Mouse (Mus musculus): ENCODE results near the gene 2810408A11Rik. TPM values are rescaled to one million over a fixed set of nuclear protein-coding genes. Genes with fewer than 3 reads are reported as not detected.

The 2810408A11Rik gene
- polyA plus RNA-seq, 1 experiment from 2014 or later, result 12.6 TPM

DNA sequence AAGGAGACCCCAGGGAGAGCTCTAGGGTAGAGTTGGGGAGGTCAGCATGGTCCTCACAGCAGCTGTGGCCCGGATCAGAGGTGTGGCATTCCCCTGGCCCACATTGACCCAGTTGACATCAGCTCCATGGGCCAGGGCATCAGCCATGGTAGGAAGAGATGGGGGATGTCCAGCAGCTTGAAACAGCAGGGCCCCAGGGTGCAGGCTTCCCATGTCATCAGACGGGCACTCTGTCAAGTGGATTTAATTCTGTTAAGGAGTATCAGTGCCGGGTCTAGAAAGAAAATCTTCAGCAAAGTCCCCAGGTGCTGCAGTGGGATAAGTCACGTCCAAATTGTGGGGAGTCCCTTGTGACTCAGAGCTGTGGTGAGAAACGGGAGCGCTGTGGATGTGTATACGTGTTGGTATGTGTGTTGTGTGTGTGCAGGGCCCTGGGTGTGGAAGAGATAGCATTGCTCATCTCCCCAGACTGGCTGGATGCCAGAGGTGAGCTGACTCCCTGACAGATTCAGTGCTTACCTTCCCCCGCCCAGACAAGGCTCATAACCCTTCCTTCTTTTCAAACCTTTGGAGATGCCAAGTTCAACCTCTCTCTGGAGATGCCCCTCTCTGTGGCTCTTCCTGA, 17.1 kb downstream of the 2810408A11Rik start:
- H3K36me3 ChIP-seq, result no peaks in the 10 kb centered on the region
- no peaks in the 10 kb centered on the region for H3K9me3 ChIP-seq (replicated peaks)
- H3K4me1 ChIP-seq, result peaks cover 40% of the 10 kb centered on the region
- H3K27me3 ChIP-seq, result no peaks in the 10 kb centered on the region
- no peak overlapping the region for H3K4me3 ChIP-seq (replicated peaks)
- ATAC-seq (replicated peaks; ENCODE audit: low FRiP score), result no peak
- no peak overlapping the region for H3K4me2 ChIP-seq
- 87% methylated on average over 8 of the region's 8 CpGs for WGBS
- H3K27ac ChIP-seq, result peak overlapping the region; percentile 32; the same call in 1 of the 2 replicates
- no peak overlapping the region for H3K9ac ChIP-seq

DNA sequence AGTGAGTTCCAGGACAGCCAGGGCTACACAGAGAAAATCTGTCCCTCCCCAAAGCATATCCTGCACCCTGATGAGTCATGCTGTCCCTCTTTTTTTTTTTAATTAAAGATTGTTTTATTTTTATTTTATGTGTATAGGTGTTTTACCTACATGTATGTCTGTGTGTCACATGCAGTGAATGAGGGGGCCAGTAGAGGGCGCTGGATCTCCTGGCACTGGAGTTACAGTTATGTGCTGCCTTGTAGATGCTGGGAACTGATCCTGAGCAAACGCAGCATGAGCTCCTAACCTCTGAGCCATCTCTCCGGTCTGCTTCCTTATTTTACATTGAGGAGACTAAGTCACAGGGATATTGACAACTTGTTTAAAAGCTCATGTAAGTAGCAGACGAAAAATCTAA, 17.7 kb downstream of the 2810408A11Rik start:
- H3K4me1 ChIP-seq, result peaks cover 45% of the 10 kb centered on the region
- no peaks in the 10 kb centered on the region for H3K36me3 ChIP-seq
- H3K9ac ChIP-seq, result no peak overlapping the region
- H3K4me2 ChIP-seq, result no peak overlapping the region
- no peak overlapping the region for H3K27ac ChIP-seq
- 68% methylated on average over 4 of the region's 4 CpGs for WGBS
- no peak overlapping the region for H3K4me3 ChIP-seq (replicated peaks)
- H3K9me3 ChIP-seq (replicated peaks), result no peaks in the 10 kb centered on the region
- ATAC-seq (replicated peaks; ENCODE audit: low FRiP score), result no peak
- no peaks in the 10 kb centered on the region for H3K27me3 ChIP-seq

DNA sequence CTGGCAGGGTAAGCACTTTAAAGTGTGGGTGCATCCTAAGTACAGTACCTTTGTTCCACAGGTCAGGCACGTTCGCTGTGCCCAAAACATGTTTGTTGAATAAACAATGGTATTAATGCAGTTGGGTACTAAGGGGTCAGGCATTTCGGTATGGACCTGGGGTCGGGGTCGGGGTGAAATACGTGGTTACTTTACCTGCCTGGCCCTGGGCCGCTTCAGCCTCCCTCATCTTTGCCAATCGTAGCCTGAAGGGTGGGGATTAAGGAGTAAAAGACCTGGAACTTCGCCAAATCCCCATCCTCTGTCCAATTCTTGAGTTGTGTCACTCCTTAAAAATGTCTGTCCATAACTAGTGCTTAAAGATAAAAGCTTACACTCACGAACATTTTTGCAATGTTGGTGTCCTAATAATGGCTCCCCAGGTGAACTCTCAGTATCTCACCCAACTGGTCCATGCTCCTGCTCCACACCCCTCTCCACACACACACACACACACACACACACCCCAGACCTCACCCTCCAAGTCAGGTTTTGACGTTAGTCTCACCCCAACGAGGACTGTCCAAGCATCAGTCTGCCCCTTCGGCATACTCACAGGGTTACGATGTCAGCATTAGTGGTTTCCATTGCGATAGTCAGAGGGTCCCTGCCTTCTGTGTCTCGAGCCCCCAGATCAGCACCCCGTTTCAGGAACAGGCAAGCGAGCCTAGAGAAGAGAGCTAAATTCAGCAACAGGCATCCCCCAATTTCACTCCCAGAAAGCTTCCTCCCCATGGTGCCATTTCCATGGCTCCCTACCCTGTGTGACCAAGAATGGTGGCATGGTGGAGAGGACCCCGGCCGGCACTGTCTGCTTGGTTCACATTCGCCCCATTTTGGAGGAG, 18.8 kb downstream of the 2810408A11Rik start:
- Histone ChIP-seq H3K36me3 (no peaks in the 10 kb centered on the region), H3K4me2 (peak overlapping the region; percentile 80), H3K9ac (peak overlapping the region; percentile 69), H3K4me1 (peaks cover 55% of the 10 kb centered on the region), H3K9me3 (replicated peaks) (no peaks in the 10 kb centered on the region), H3K4me3 (replicated peaks) (peak overlapping the region; percentile 63), H3K27me3 (no peaks in the 10 kb centered on the region), H3K27ac (peak overlapping the region; percentile 97)
- 55% methylated on average over 21 of the region's 21 CpGs for WGBS
- no peak for ATAC-seq (replicated peaks; ENCODE audit: low FRiP score)

DNA sequence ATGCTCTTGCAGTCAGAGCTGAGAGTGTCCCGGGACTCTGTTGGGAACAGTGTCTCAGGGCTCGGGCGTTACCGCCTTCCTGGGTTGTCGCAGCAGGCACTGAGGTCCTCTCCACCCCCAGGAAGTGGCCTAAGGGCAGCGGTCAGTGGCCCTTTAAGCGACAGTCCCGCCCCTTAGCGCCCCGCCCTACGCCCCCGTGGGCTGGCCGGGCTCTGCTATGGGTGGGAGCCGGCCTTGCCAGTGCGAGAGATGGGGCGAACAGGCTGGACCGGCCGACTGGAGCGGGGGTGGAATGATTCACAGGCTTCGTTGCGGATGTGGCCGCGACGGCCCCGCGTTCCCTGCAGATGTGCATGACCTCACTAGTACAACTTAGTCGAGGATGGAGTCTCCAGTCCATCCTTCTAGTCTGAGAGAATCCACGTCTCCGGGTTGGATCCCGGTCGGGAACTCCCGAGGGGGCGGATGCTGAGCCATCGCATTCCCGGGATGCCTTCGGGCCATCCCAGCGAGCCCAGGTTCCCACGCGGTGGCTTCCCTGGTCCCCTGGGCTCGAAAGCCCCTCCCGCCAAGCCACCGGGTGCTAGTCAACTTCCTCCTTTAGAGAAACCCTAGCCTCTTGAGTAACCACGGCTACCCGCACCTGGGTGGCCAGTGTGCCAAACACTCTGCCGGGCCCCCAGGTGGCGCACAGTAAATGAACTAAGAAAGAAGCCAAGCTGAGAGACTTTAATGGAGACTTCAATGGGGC, 19.8 kb downstream of the 2810408A11Rik start, which contains the start of gene Kctd11:
Gene Kctd11, minus strand, starts transcription at position 554 of the 751 bp plus-strand sequence.
- peak within 1 kb of the TSS; percentile 63 for H3K4me3 ChIP-seq (replicated peaks)
- peaks cover 64% of the 10 kb centered on the region for H3K4me1 ChIP-seq
- ATAC-seq (replicated peaks; ENCODE audit: low FRiP score), result peak; percentile 92
- H3K36me3 ChIP-seq, result no peaks in the 10 kb centered on the region
- whole genome bisulfite sequencing, result under 1% methylated on average over 46 of the region's 46 CpGs
- peak within 1 kb of the TSS; percentile 97 for H3K27ac ChIP-seq
- H3K9me3 ChIP-seq (replicated peaks), result no peaks in the 10 kb centered on the region
- peak within 1 kb of the TSS; percentile 80 for H3K4me2 ChIP-seq
- H3K27me3 ChIP-seq, result no peaks in the 10 kb centered on the region
- H3K9ac ChIP-seq, result peak within 1 kb of the TSS; percentile 69

DNA sequence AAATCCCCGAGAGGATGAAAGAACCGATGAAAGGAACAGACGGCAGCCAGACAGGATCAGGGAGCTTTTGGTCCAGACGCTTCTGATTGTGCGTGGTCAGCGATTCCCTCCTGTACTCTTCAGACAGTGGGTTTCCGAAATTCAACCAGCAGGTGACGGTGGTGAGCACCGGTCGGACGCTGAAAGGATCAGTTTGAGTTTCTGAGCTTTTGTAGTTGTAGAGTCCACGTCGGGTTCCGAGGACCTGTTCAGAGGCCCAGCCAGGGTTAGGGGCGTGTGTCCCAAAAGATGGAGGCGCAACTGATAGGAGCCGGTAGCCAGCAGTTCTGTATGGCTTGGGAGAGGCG, 20.3 kb downstream of the 2810408A11Rik start:
- peak overlapping the region; percentile 80 for H3K4me2 ChIP-seq
- peak overlapping the region; percentile 69 for H3K9ac ChIP-seq
- ATAC-seq (replicated peaks; ENCODE audit: low FRiP score), result no peak; the same call in 1 of the 2 replicates
- peak overlapping the region; percentile 97 for H3K27ac ChIP-seq
- H3K36me3 ChIP-seq, result no peaks in the 10 kb centered on the region
- peak overlapping the region; percentile 63 for H3K4me3 ChIP-seq (replicated peaks)
- under 1% methylated on average over 18 of the region's 18 CpGs for WGBS
- H3K4me1 ChIP-seq, result peaks cover 67% of the 10 kb centered on the region
- no peaks in the 10 kb centered on the region for H3K27me3 ChIP-seq
- H3K9me3 ChIP-seq (replicated peaks), result no peaks in the 10 kb centered on the region

DNA sequence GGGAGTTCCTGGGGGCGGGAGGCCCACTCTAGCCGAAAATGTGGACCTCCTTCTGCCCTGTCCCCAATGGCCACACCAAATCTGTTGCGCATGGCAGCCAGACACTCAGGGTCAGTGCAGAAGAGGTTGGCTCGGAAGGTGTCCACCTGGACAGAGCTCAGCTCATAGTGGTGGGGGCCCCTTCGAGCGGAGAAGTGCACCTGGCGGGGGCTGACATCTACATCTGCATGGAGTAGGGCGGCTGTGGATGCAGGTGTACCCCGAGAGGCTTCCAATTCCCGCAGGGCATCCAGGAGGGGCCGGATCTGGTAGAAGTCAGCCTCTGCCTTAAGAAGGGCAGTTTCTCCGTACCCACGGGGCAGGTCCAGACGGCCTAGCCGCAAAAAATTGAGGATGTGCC, 21.1 kb downstream of the 2810408A11Rik start:
- ATAC-seq (replicated peaks; ENCODE audit: low FRiP score), result no peak
- peak overlapping the region; percentile 69 for H3K9ac ChIP-seq
- H3K9me3 ChIP-seq (replicated peaks), result no peaks in the 10 kb centered on the region
- WGBS, result 44% methylated on average over 15 of the region's 15 CpGs
- H3K27me3 ChIP-seq, result no peaks in the 10 kb centered on the region
- no peaks in the 10 kb centered on the region for H3K36me3 ChIP-seq
- H3K4me1 ChIP-seq, result peaks cover 67% of the 10 kb centered on the region
- peak overlapping the region; percentile 80 for H3K4me2 ChIP-seq
- H3K27ac ChIP-seq, result peak overlapping the region; percentile 97
- peak overlapping the region; percentile 63 for H3K4me3 ChIP-seq (replicated peaks)

DNA sequence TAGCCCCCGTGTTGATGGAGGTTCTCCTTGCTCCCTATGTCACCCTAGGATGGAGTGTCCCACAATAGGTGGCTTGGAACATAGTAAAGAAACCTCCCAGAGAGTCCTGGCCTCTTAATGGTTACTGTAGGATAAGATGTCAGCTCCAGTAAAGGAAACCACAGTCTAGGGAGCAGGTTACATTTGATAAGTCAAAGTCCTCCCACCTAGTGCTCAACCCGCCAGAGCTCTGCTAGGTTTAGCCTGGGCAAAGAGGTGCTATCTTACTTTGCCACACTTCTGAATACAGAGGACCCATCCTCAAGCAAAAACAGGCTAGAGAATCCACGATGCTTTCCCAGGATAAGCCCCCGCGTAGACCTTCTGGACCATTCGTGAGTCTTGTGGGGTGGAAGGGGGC, 21.8 kb downstream of the 2810408A11Rik start:
- ATAC-seq (replicated peaks; ENCODE audit: low FRiP score), result no peak
- no peaks in the 10 kb centered on the region for H3K9me3 ChIP-seq (replicated peaks)
- no peaks in the 10 kb centered on the region for H3K27me3 ChIP-seq
- peak overlapping the region; percentile 80 for H3K4me2 ChIP-seq
- H3K4me3 ChIP-seq (replicated peaks), result peak overlapping the region; percentile 63
- 89% methylated on average over 6 of the region's 6 CpGs for WGBS
- H3K27ac ChIP-seq, result no peak overlapping the region
- H3K9ac ChIP-seq, result peak overlapping the region; percentile 15
- H3K36me3 ChIP-seq, result no peaks in the 10 kb centered on the region
- peaks cover 61% of the 10 kb centered on the region for H3K4me1 ChIP-seq

DNA sequence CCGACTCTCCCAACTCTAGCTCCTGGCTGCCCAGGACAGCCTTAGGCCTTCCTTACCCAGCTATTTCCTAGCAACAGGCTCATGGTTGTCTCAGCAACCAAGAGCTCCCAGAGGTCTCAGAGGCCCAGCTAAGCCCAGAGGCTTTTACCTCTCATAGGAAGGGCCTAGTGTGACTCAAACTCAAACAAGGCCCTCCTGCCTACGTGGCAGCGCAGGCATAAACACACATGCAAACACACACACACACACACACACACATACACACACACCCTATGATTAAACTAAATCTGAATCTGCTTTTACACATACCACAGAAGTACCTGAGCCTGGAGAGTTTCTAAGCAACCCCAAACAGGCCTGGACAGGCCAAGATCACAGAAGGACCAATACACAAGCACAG, 22.4 kb downstream of the 2810408A11Rik start:
- 81% methylated on average over 3 of the region's 3 CpGs for WGBS
- H3K4me1 ChIP-seq, result peaks cover 57% of the 10 kb centered on the region
- H3K9me3 ChIP-seq (replicated peaks), result no peaks in the 10 kb centered on the region
- H3K27ac ChIP-seq, result no peak overlapping the region
- ATAC-seq (replicated peaks; ENCODE audit: low FRiP score), result no peak
- 0 out of 2 replicates have a peak overlapping the region, but pooled peaks have one; percentile 15 for H3K9ac ChIP-seq
- no peaks in the 10 kb centered on the region for H3K27me3 ChIP-seq
- H3K4me2 ChIP-seq, result peak overlapping the region; percentile 80; the same call in 1 of the 2 replicates
- H3K36me3 ChIP-seq, result no peaks in the 10 kb centered on the region
- H3K4me3 ChIP-seq (replicated peaks), result peak overlapping the region; percentile 63; the same call in 1 of the 2 replicates

DNA sequence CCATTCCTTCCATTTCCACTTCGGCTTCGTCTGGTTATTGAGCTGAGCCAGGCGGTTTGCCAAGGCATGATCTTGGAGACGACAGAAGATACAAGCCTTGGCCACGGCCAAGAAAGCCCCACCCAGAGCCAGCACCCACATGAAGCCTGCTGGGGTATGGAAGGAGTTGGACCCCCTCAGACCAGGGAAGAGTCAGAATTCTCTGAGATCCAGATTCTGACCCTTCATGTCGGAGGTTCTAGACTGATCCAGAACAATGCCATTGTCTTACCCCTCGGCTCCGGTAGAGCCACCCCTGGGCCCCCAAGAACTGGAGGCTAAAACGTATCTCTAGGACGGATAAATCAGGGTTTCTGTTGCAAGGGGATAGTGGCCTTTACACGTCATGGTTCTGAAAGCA, 22.9 kb downstream of the 2810408A11Rik start, which contains the start of gene Tmem95:
Gene Tmem95, minus strand, starts transcription at position 141 of the 400 bp plus-strand sequence.
- H3K27ac ChIP-seq, result 0 out of 2 replicates have a peak within 1 kb of the TSS, but pooled peaks have one; percentile 37
- ATAC-seq (replicated peaks; ENCODE audit: low FRiP score), result no peak
- H3K4me1 ChIP-seq, result peaks cover 57% of the 10 kb centered on the region
- H3K9ac ChIP-seq, result peak within 1 kb of the TSS; percentile 15
- H3K27me3 ChIP-seq, result no peaks in the 10 kb centered on the region
- H3K36me3 ChIP-seq, result no peaks in the 10 kb centered on the region
- WGBS, result 88% methylated on average over 11 of the region's 11 CpGs
- peak within 1 kb of the TSS; percentile 80 for H3K4me2 ChIP-seq
- H3K9me3 ChIP-seq (replicated peaks), result no peaks in the 10 kb centered on the region
- peak within 1 kb of the TSS; percentile 63 for H3K4me3 ChIP-seq (replicated peaks)

DNA sequence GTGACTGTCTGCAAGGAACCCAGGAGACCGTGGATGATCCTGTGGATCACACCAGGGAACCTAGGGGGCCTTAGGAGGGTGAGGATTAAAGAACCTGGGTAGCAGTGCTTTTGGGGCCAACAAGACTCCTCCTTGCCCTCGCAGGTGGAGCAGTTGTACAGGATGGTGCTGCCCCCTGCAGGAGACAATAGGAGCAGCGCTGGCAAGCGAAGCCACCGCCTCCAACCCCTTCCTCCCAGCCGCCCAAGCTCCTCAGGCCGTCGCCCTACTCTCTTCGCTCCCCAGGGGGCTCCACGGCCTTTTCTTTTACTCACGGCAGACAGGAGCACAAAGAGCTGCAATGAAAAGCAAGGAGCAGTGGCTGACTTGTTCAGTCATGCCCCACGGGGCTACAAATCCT, 23.9 kb downstream of the 2810408A11Rik start:
- peaks cover 51% of the 10 kb centered on the region for H3K4me1 ChIP-seq
- peak overlapping the region; percentile 18 for H3K4me3 ChIP-seq (replicated peaks)
- no peaks in the 10 kb centered on the region for H3K27me3 ChIP-seq
- H3K9ac ChIP-seq, result 0 out of 2 replicates have a peak overlapping the region, but pooled peaks have one; percentile 1
- WGBS, result 5% methylated on average over 12 of the region's 12 CpGs
- H3K36me3 ChIP-seq, result no peaks in the 10 kb centered on the region
- ATAC-seq (replicated peaks; ENCODE audit: low FRiP score), result no peak
- H3K9me3 ChIP-seq (replicated peaks), result no peaks in the 10 kb centered on the region
- peak overlapping the region; percentile 46 for H3K4me2 ChIP-seq
- H3K27ac ChIP-seq, result peak overlapping the region; percentile 37; the same call in 1 of the 2 replicates

DNA sequence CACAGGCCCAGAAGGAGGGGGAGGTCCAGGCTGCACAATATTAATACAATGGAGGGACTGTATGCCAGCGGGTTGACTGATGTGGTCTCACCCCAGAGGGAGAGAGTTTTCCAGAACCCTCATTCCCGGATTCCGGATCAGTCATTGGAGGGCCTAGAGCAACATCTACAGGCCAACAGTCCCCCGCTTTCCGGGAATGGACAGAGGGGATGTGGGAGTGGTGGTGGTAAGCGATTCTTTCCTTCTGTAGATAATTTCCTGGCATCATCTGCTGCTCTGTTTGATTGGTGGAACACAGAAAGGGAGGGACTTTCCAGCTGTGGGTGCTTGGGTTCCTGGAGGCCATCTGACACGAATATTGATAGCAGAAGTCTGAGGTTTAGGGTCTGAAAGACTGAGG, 24.6 kb downstream of the 2810408A11Rik start:
- Histone ChIP-seq H3K9ac (no peak overlapping the region), H3K4me1 (peaks cover 44% of the 10 kb centered on the region), H3K4me3 (replicated peaks) (no peak overlapping the region), H3K4me2 (0 out of 2 replicates have a peak overlapping the region, but pooled peaks have one; percentile 46), H3K36me3 (no peaks in the 10 kb centered on the region), H3K9me3 (replicated peaks) (no peaks in the 10 kb centered on the region), H3K27ac (peak overlapping the region; percentile 37; the same call in 1 of the 2 replicates), H3K27me3 (no peaks in the 10 kb centered on the region)
- no peak for ATAC-seq (replicated peaks; ENCODE audit: low FRiP score)
- 49% methylated on average over 7 of the region's 7 CpGs for WGBS

Measured in kidney, embryonic 15.5 days (tissue).